29 mouse cellular contexts compared by ENCODE assay signal in the genomic region with DNA sequence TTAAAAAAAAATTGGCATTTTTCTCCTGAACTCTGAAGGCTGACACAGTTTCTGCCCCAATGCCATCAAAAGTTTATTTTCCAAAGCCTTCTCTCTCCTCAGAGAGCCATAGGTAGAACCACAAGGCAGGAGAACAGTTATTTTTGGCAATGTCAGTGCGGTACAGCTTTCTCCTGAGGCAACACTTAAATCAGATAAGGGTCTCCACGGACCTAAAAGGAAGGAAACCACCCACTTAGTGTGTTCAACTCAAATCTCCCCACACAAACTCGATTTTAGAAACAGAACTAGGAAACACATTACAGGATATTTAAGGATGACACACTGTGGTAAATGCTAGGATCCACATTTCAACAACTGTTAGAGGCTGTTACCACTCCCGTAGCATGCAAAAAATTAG.
DNase-seq lines count a peak whose midpoint lies in the region; ATAC-seq and TF ChIP-seq lines count a peak whose summit lies in the region.
"Had no signal": no experiment of that assay in that cellular context is flagged by ENCODE, and none has a peak within 500 bp of the region (broad histone marks: within the 10 kb centered on the region; RNA-seq: fewer than 3 reads in every experiment).

No protein-coding gene starts in this region.

- no peak for TF ChIP-seq CTCF in layer of hippocampus, adult 2 months (conservative IDR thresholded peaks at IDR 0.05)

- DNase-seq in embryonic facial prominence, embryonic 14.5 days (ENCODE audit: low spot score), result peak; percentile 35
- no peak for DNase-seq in embryonic facial prominence, embryonic 10.5 days (ENCODE audit: low spot score)
- DNase-seq in layer of hippocampus, adult 2 months (ENCODE audit: low spot score in 2 of 2), result no peak
- no peak for DNase-seq in layer of hippocampus, adult 9-10 months (ENCODE audit: low spot score)
- DNase-seq in lung, postnatal 4 days, result no peak
- DNase-seq in thymus, postnatal 14 days, result no peak
- DNase-seq: adrenal gland, postnatal 10 days; adrenal gland, postnatal 36 days; B cell, adult 2 months; cerebellum, adult 11 months; cerebellum, adult 2 months; cerebellum, postnatal 14 days; gastrocnemius, postnatal 25 days; heart, adult 18-20 months; heart, postnatal 10 days; heart, postnatal 36 days had no signal

- H3K9me3 ChIP-seq in embryonic facial prominence, embryonic 14.5 days (ENCODE audit: control insufficient read depth, low read length), result no peaks in the 10 kb centered on the region
- H3K9me3 ChIP-seq in embryonic facial prominence, embryonic 10.5 days, result no peaks in the 10 kb centered on the region
- H3K9me3 ChIP-seq: embryonic facial prominence, embryonic 13.5 days; forebrain, embryonic 10.5 days; forebrain, embryonic 13.5 days; heart, embryonic 12.5 days; heart, embryonic 15.5 days had no signal

- H3K9ac ChIP-seq in embryonic facial prominence, embryonic 14.5 days (ENCODE audit: low read depth, low read length), result no peak overlapping the region
- H3K9ac ChIP-seq: embryonic facial prominence, embryonic 13.5 days; forebrain, embryonic 13.5 days; heart, embryonic 12.5 days; heart, embryonic 15.5 days; hindbrain, embryonic 14.5 days had no signal

- WGBS in embryonic facial prominence, embryonic 14.5 days, result 25% methylated on average over 4 of the region's 4 CpGs
- WGBS in embryonic facial prominence, embryonic 10.5 days, result 49% methylated on average over 4 of the region's 4 CpGs

- no peak overlapping the region for H3K27ac ChIP-seq in embryonic facial prominence, embryonic 14.5 days (replicated peaks; ENCODE audit: low read depth, low read length)
- no peak overlapping the region for H3K27ac ChIP-seq in embryonic facial prominence, embryonic 10.5 days (replicated peaks)
- H3K27ac ChIP-seq in layer of hippocampus, adult 2 months, result 0 out of 2 replicates have a peak overlapping the region, but pooled peaks have one; percentile 10
- H3K27ac ChIP-seq: embryonic facial prominence, embryonic 13.5 days; forebrain, embryonic 10.5 days; forebrain, embryonic 13.5 days; heart, embryonic 15.5 days; hindbrain, embryonic 14.5 days; hindbrain, postnatal 0 days had no signal

- no peak overlapping the region for H3K4me2 ChIP-seq in embryonic facial prominence, embryonic 14.5 days (ENCODE audit: low read depth, low read length)
- H3K4me2 ChIP-seq: embryonic facial prominence, embryonic 13.5 days; forebrain, embryonic 13.5 days; heart, embryonic 12.5 days; heart, embryonic 15.5 days; hindbrain, embryonic 14.5 days had no signal

- ATAC-seq in embryonic facial prominence, embryonic 14.5 days (ENCODE audit: low read depth), result no peak
- peak; percentile 63 for ATAC-seq in common myeloid progenitor, adult 5-6 weeks (replicated peaks; ENCODE audit: low read depth, poor library complexity, severe bottlenecking)
- ATAC-seq: forebrain, embryonic 13.5 days; forebrain, embryonic 16.5 days; hindbrain, postnatal 0 days; inflammation-experienced regulatory T-cells, adult 6 months; Patski had no signal

- H3K36me3 ChIP-seq in embryonic facial prominence, embryonic 14.5 days (ENCODE audit: control insufficient read depth, insufficient read depth, low read length), result no peaks in the 10 kb centered on the region
- H3K36me3 ChIP-seq in embryonic facial prominence, embryonic 10.5 days (replicated peaks), result no peaks in the 10 kb centered on the region
- H3K36me3 ChIP-seq: embryonic facial prominence, embryonic 13.5 days; forebrain, embryonic 10.5 days; G1E; heart, embryonic 12.5 days; heart, embryonic 15.5 days had no signal

- no peaks in the 10 kb centered on the region for H3K27me3 ChIP-seq in embryonic facial prominence, embryonic 14.5 days (replicated peaks; ENCODE audit: control insufficient read depth, insufficient read depth, low read length)
- H3K27me3 ChIP-seq in embryonic facial prominence, embryonic 10.5 days (replicated peaks; ENCODE audit: low read depth, poor library complexity, severe bottlenecking), result no peaks in the 10 kb centered on the region
- H3K27me3 ChIP-seq: CH12.LX; embryonic facial prominence, embryonic 13.5 days; forebrain, embryonic 13.5 days; heart, embryonic 12.5 days; heart, embryonic 15.5 days; Patski had no signal

- no peak overlapping the region for H3K4me3 ChIP-seq in embryonic facial prominence, embryonic 14.5 days (ENCODE audit: low read depth, low read length)
- no peak overlapping the region for H3K4me3 ChIP-seq in embryonic facial prominence, embryonic 10.5 days
- H3K4me3 ChIP-seq in layer of hippocampus, adult 2 months, result no peak overlapping the region
- H3K4me3 ChIP-seq: embryonic facial prominence, embryonic 13.5 days; forebrain, embryonic 10.5 days; forebrain, embryonic 13.5 days; heart, embryonic 12.5 days; heart, embryonic 15.5 days had no signal

- H3K4me1 ChIP-seq in embryonic facial prominence, embryonic 14.5 days (ENCODE audit: control insufficient read depth, insufficient read depth, low read length), result no peaks in the 10 kb centered on the region
- peaks cover 4% of the 10 kb centered on the region for H3K4me1 ChIP-seq in embryonic facial prominence, embryonic 10.5 days
- H3K4me1 ChIP-seq: embryonic facial prominence, embryonic 13.5 days; forebrain, embryonic 10.5 days; forebrain, embryonic 13.5 days; heart, embryonic 12.5 days; heart, embryonic 15.5 days had no signal
